Mouse (Mus musculus) adrenal gland, adult 2 months (tissue): ENCODE data around the gene Aebp2. TPM values are rescaled to one million over a fixed set of nuclear protein-coding genes. Genes with fewer than 3 reads are reported as not detected.
"Not testable (repeated sequence)": the region's sequence is repeated elsewhere in the genome, so short reads cannot be mapped to it uniquely, and the experiment has no call there.

Experiments used
- DNase-seq: peaks from one replicate; pipeline ENCODE4 v3.0.0; 2021
- polyA plus RNA-seq: library from polyadenylated mRNA; depleted of rRNA; stranded (reverse); fragments of >200 nt; gene quantifications from 2 replicates; pipeline ENCODE4 v1.2.3, GENCODE M21; 2012
- total RNA-seq, 2 experiments: library from RNA; stranded (reverse); gene quantifications; 2 replicates each; pipeline ENCODE4 v1.2.3; 2021

Aebp2 gene
- total and polyA plus RNA-seq, 3 experiments, result 18.9 to 45.9 (median 40.5) TPM

- no peak for DNase-seq
Observed at GRCm38 (mm10) chr6:140651923-140652322, 29.5 kb downstream of the Aebp2 start.

- DNase-seq, result no peak
Observed at GRCm38 (mm10) chr6:140655451-140655850, 33.0 kb downstream of the Aebp2 start.

GRCm38 (mm10) chr6:140656991-140657390, 34.5 kb downstream of the Aebp2 start:
- DNase-seq, result no peak

- no peak for DNase-seq
Observed at GRCm38 (mm10) chr6:140657920-140658522, 35.6 kb downstream of the Aebp2 start.

GRCm38 (mm10) chr6:140661111-140661510, 38.6 kb downstream of the Aebp2 start:
- no peak for DNase-seq

GRCm38 (mm10) chr6:140661777-140662176, 39.3 kb downstream of the Aebp2 start:
- DNase-seq, result no peak

- no peak for DNase-seq
Observed at GRCm38 (mm10) chr6:140662290-140662689, 39.8 kb downstream of the Aebp2 start.

GRCm38 (mm10) chr6:140662697-140663096, 40.2 kb downstream of the Aebp2 start:
- DNase-seq, result not testable (repeated sequence)

GRCm38 (mm10) chr6:140664611-140665010, 42.1 kb downstream of the Aebp2 start:
- no peak for DNase-seq

GRCm38 (mm10) chr6:140666486-140667240, 44.2 kb downstream of the Aebp2 start:
- DNase-seq, result peak; percentile 55

- no peak for DNase-seq
Observed at GRCm38 (mm10) chr6:140667289-140667906, 44.9 kb downstream of the Aebp2 start.

GRCm38 (mm10) chr6:140674414-140674813, 52.0 kb downstream of the Aebp2 start:
- peak; percentile 84 for DNase-seq

- no peak for DNase-seq
Observed at GRCm38 (mm10) chr6:140676094-140676493, 53.6 kb downstream of the Aebp2 start.

- DNase-seq, result no peak
Observed at GRCm38 (mm10) chr6:140677041-140677440, 54.6 kb downstream of the Aebp2 start.

- no peak for DNase-seq
Observed at GRCm38 (mm10) chr6:140677960-140678359, 55.5 kb downstream of the Aebp2 start.

GRCm38 (mm10) chr6:140678658-140679271, 56.3 kb downstream of the Aebp2 start:
- peak; percentile 25 for DNase-seq

GRCm38 (mm10) chr6:140680713-140681112, 58.2 kb downstream of the Aebp2 start:
- DNase-seq, result no peak

- no peak for DNase-seq
Observed at GRCm38 (mm10) chr6:140682829-140683228, 60.4 kb downstream of the Aebp2 start.

GRCm38 (mm10) chr6:140684403-140684802, 61.9 kb downstream of the Aebp2 start:
- no peak for DNase-seq

- no peak for DNase-seq
Observed at GRCm38 (mm10) chr6:140689617-140690404, 67.3 kb downstream of the Aebp2 start.

- no peak for DNase-seq
Observed at GRCm38 (mm10) chr6:140692160-140692559, 69.7 kb downstream of the Aebp2 start.
